Mouse (Mus musculus) CD4-positive, CD25-positive, alpha-beta regulatory T cell, adult 2 months (primary cell): Measurements from ENCODE around the gene Map2k6.

Source experiments
- DNase-seq: peaks from one replicate; pipeline ENCODE4 v3.0.0-alpha.2; 2012; ENCODE audit warnings: low read depth, low spot score

Gene Map2k6

DNA sequence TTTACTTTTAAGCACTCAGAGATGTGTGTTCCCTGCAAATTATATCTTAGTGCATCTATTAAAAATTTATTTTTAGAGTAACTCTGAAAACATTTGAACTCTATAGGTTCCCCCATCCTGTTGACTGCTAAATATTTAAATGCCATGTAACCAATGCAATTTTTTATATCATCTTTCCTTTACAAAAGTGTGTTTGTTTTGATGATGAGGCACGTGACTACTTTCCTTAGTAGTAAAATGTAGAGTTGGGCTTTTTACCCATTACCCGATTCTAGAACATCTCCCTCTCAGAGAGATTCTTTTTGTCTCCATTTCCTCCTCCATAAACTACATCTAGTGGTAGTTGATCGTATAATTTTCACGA lies 51.8 kb downstream of the Map2k6 start:
- no peak for DNase-seq

GRCm38 (mm10) chr11:110451590-110451989 lies 52.7 kb downstream of the Map2k6 start:
- no peak for DNase-seq

DNA sequence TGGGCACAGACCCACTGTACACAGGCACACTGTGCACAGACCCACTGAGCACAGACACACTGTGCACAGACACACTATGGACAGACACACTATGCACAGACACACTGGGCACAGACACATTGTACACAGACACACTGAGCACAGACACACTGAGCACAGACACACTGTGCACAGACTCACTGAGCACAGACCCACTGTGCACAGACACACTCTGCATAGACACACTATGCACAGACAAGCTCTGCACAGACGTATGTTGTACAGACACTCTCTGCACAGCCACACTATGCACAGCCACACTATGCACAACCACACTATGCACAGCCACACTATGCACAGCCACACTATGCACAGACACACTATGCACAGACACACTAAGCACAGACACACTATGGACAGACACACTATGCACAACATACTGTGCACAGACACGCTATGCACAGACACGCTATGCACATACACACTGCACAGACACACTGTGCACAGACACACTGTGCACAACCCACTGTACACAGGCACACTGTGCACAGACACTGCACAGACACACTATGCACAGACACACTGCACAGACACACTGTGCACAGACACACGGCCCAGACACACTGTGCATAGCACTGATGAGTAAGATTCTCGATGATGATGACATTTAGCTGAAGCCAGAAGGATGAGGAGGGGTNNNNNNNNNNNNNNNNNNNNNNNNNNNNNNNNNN lies 54.7 kb downstream of the Map2k6 start:
- no peak for DNase-seq

DNA sequence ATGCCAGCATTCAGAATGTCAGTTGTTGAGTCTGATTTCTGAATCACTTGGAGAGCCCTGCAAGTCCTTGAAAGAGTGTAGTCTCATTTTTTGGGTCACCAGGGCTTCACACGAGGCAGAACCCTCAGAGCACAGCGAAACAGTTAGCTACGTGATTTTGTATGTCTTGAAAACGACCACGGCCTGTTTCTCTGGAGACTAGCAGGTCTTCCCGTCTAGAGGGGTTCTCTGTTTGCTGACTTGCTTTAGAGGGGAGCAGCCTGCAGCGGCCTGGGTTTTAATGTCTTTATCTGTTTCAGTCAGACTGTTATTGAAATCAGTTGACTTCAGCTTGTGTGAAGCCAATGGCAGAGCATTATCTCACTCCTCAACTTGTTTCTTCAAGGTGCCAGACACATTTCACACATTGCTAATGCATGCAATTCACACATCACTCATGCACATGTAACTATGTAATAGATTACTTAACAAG lies 58.6 kb downstream of the Map2k6 start:
- DNase-seq = no peak

- no peak for DNase-seq
These were observed 61.6 kb downstream of the Map2k6 start for GRCm38 (mm10) chr11:110460480-110460879.

- no peak for DNase-seq
These were observed 62.8 kb downstream of the Map2k6 start for GRCm38 (mm10) chr11:110461560-110462331.

DNA sequence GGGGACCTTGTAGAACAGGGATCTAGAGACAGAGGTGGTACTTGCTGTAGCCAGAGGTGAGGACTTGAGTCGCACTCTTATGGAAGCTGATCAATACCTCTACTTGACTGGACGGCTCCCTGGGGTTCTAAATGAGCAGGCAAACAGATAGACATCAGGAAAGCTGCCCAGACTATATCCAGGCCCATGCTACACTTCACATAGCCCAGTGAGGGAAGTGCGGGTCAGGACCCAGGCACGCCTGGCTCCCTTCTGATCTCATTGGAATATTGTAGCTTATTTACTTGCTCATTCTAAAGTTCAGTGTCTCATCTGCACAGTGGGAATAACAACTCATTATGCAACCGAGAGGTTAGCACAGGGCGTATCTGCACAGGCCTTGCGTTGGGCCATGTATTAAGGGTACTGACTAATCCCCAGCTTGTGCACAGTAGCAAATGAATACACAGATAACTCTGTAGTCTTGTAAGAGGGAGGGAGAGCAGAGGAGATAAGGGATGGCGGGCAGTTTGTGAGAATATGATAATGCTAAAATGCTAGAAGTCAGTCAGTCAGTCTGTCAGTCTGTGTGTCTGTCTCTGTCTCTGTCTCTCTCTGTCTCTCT lies 64.2 kb downstream of the Map2k6 start:
- no peak for DNase-seq

DNA sequence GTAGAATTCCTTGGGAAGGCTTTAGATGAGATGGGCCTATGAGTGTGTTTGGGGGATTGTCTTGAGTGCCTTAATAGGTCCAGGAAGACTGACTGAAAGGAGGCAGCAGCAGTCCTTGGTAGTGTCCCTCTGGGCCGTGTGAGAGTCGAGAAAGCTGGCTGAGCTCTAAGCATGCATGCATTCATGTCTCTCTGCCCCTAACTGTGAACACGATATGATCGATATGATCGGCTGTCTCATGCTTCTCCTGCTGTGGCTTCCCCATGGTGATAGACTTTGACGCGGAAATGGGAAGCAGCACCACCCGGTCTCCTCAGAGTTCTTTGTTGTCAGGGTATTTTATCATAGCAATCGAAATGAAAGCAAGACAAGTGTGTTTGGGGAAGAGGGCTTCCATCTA lies 64.9 kb downstream of the Map2k6 start:
- no peak for DNase-seq

DNA sequence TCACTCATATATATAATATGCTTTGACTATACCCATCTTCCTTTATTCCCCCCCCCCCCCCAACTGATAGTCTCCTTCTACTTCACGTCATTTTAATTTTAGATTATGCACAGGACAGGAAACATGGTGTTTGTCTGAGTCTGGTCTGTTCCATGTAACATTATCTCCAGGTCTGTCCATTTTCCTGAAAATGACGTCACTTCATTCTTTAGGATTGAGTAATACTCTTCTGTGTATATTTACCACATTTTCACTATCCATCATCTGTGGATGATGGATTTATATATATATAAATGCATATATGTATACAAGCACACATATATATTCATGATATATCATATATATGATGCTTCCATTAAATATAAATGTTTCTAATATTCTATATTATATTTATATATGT lies 70.1 kb downstream of the Map2k6 start:
- DNase-seq = no peak

DNA sequence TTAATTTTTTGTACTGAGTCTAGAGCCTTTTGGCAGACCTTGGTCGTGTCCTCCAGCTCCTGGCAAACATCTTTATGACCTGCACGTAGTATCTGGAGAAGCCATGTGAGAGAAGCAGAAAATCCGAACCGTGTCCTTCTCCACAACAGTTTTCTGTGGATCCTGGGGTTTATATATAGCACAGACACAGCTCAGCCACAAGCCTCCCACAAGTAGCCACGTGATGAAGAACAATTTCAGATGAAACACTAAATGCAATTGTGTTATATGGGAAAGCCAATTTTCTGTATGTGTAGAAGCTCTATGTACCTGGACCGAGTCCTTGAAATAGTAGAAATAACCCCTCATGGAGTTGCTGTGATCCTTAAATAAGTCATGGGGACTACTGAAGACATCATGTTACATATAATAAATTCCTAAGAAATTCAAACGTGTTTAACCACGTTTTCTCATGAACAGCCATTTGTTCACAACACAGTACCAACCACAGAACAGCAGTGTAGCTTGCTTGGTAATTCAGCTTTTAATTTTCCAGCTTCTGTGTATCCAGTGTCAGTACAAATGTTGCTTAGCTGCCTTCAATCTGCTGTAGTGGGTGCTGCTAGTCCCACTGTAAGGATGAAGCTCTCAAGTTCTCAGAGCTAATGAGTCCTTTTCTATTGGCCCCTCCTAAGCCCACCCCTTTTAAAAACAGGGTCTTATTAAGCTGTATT lies 71.8 kb downstream of the Map2k6 start:
- DNase-seq = no peak

- DNase-seq = no peak
These were observed 72.4 kb downstream of the Map2k6 start for GRCm38 (mm10) chr11:110471362-110471761.

DNA sequence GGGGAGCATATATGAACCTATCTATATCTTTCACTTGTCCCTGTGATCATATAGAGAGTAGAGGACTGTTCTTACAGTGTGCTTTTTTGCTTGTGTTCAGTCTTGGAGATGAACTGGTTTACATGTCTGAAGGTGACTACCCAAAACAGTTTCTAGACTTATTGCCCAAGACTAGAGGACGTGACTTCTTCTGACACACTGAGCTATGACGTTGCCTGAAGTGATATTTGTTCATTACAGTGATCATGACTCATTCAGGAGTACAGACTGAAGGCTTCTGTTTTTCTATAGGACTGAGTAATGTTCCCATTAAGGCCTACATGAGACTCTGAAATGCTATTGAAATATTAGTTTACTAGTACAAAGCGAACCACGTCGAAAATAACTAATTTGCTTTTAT lies 73.2 kb downstream of the Map2k6 start:
- DNase-seq = no peak

- DNase-seq = no peak
These were observed 74.6 kb downstream of the Map2k6 start for GRCm38 (mm10) chr11:110473495-110473894.

- DNase-seq = no peak
These were observed 77.6 kb downstream of the Map2k6 start for GRCm38 (mm10) chr11:110476361-110477151.

- DNase-seq = no peak
These were observed 79.3 kb downstream of the Map2k6 start for GRCm38 (mm10) chr11:110477961-110478869.

- no peak for DNase-seq
These were observed 80.1 kb downstream of the Map2k6 start for GRCm38 (mm10) chr11:110478978-110479384.

DNA sequence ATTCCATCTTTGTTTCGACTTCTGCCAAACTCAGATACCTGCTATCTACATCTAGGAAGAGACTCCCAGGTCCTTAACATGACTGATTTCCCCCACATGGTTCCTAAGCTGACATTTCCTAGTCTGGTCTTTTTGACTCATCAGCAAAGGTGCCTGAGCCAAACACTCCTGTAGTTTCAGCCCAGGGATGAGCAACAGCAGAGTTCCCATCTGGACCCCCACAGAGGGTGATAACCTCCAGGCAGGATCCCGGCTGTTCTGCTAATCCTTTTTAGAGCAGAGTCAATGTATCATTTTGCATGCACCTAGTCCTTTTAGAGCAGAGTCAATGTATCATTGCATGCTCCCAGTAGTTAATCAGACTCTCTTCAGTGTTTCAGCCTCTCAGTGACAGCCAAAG lies 82.5 kb downstream of the Map2k6 start:
- no peak for DNase-seq

DNA sequence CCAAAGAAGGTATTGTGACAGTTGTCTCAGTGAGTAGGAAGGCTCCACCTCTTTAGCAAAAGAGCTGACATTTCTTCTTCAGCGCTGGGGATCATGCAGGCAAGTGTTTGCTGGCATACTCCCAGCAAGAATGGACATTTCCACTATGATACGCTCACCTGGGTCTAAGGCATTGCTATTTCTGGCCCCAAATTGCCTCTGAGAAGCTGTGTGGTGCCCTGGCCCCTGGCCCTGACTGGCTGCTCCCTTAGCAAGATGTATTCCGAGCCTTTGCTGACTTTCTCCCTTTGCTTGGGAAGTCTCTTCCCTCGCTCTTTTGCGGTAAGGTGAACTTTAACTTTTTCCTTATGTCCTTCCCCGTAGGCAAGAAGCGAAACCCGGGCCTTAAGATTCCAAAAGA lies 83.3 kb downstream of the Map2k6 start:
- DNase-seq = no peak

DNA sequence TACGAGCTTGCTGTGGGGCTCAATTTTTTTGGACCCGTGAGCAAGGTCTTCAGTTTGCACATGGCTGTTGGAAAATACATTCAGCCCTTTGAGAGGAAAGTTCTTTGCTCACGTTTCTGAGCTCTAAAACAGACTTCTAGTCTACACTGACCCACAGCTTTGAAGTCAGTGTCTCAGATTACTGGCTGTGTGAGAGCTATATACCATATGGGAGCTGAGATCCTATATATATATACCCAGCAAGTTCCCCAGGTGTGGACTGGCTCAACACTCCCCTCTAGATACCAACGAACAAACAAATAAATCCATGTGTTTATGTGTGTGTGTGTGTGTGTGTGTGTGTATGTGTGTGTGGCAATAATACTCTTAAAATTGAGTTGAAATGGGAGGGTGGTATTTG lies 83.7 kb downstream of the Map2k6 start:
- no peak for DNase-seq

DNA sequence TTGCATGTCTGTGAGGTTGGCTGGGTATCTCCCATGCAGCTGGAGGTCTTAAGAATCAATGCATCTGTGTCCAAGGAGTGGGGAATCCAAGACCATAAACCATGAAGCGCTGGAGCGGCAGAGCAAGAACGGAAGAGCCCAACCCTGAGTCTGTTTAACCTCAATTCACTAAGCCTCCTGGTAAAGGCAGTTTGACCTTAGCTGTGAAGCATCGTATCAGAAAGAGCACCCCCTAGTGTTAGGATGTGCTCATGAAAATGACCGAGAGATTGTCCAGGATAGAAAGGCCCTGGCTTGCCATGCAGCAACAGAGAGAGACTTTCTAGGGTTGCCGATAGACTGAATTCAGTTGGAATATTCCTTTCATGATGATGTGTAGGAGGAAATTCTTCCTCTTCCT lies 84.2 kb downstream of the Map2k6 start:
- DNase-seq = peak; percentile 74
